Mouse (Mus musculus): ENCODE data around the gene Cldn12. TPM values are rescaled to one million over a fixed set of nuclear protein-coding genes. Genes with fewer than 3 reads are reported as not detected.

Gene Cldn12
- total RNA-seq, 2 experiments from 2014 or later, result 17.7 to 18.5 TPM

DNA sequence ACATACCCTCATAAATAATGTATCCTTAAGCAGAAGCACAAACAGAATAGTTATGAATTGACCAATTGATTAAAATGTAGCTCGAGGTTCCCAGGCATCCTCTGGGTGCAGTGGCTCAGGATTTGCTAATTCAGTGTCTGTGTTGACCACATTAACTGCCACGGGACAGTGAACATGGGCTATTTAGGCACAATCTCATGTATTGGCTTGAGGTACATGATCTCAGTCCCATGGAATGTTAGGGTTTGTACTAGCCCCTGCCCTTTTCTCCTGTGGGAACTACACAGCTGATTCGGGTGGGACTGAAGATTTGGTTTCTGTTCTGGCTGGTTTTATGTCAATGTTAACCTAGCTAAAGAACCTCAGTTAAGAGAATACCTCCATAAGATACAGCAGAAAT is 18.4 kb downstream of the Cldn12 start:
- DNase-seq, result no peak
- intact Hi-C loops (cut with DNase I), result loop anchor here (5.0 kb wide), 1 partner anchor 151 kb away; no protein-coding TSS in a partner anchor

DNA sequence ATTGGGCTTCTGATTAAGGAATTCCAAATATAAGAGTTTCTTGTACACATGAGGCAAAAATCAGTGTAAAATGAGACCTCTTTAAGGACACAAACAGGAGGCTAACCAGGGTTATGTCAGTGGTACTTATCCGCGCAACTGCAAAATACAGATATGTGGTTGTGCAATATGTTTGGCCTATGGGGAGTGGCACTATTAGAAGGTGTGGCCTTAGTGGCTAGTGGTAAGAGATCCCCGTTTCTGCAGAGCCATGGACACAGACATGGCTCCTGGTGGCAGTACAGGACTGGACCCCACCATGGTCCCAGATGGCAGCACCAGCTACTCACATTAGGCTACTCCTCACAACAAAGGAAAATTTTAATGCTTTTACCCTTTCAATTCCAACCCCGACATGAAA is 19.7 kb downstream of the Cldn12 start:
- DNase-seq, result no peak
- intact Hi-C loops (cut with DNase I), result loop anchor here (5.0 kb wide), 1 partner anchor 152 kb away; no protein-coding TSS in a partner anchor

GRCm38 (mm10) chr5:5494269-5495005 is 20.3 kb downstream of the Cldn12 start:
- peak in 1 of 2 experiments; percentile 48 for DNase-seq
- intact Hi-C loops (cut with DNase I), result loop anchor here (1.0 to 5.0 kb wide), 2 partner anchors 153 to 256 kb away; no protein-coding TSS in a partner anchor

DNA sequence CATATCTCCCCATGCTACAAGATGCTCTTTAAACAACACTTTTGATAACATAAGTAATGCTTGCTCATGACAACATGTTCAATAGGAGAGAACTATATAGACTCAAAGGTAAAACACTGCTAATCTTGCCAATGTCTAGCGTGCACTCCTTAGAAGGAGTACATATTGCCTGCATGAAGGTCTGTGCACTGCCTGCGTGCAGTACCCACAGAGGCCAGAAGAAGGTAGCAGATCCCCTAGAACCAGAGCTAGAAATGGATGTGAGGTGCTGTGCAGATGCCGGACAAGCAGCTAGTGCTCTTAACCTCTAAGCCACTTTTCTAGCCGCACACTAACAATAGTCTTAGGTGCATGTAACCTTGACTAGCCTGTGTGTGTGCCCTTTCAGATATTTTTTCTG is 22.6 kb downstream of the Cldn12 start:
- intact Hi-C loops (cut with DNase I), result no loop called here
- DNase-seq, result no peak

- no peak for DNase-seq
- intact Hi-C loops (cut with DNase I), result loop anchor here (10.0 kb wide), 1 partner anchor 221 kb away; no protein-coding TSS in a partner anchor
Measured at GRCm38 (mm10) chr5:5486071-5486470, 28.7 kb downstream of the Cldn12 start.

- no peak for DNase-seq
- intact Hi-C loops (cut with DNase I), result loop anchor here (5.0 to 10.0 kb wide), 2 partner anchors 101 to 219 kb away; no protein-coding TSS in a partner anchor
Measured at GRCm38 (mm10) chr5:5483254-5483858, 31.4 kb downstream of the Cldn12 start.

DNA sequence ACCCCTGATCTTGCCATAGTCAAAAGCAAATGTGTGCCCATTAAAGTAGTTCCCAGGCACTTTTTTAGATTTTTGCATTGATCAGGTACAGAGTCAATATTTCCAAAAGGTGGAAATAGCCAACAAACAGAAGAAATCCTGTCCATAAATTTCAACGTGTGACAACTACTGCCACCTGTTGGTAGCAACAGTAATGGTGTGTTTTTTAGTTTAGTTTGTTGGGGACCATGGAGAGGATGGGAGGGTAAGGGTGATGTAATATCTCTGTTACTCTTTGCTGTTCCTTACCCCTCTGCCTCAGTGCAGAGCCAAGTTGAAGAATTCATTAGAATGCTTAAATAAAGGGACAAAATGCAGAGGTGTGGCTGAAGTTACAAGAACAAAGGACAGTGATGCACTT is 33.1 kb downstream of the Cldn12 start:
- intact Hi-C loops (cut with DNase I), result loop anchor here (1.0 to 10.0 kb wide), 3 partner anchors 99 to 519 kb away; no protein-coding TSS in a partner anchor
- peak in 1 of 2 experiments; percentile 55 for DNase-seq

GRCm38 (mm10) chr5:5479043-5479442 is 35.7 kb downstream of the Cldn12 start, which contains the start of gene 1700015F17Rik:
1700015F17Rik (minus strand) TSS chr5:5479143.
- intact Hi-C loops (cut with DNase I), result no loop called here
- no peak for DNase-seq

GRCm38 (mm10) chr5:5476133-5476532 is 38.6 kb downstream of the Cldn12 start:
- no peak for DNase-seq
- intact Hi-C loops (cut with DNase I), result no loop called here

DNA sequence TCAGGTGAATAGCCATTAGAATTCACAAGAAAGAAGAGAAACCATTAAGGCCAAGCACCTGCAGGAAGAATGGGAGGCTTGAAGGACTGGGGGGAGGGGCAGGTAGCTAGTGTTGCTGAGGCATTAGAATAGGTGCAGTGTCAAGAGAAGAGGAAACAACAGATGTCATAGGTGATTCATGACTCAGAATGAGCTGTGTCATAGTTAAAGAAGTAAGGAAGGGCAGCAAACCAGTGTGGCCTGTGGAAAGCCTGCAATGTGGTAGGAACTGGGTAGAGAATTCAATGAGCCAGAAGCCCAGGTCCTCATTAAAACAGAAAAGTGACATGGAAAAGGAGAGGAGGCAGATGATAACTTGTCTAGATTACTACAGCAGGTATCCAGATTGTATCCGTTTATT is 49.5 kb downstream of the Cldn12 start:
- intact Hi-C loops (cut with DNase I), result no loop called here
- DNase-seq, result no peak

Other genes starting within 250 kb of the Cldn12 start
- gene Cdk14, start 94.6 kb downstream of the Cldn12 start, total RNA-seq (2021), result 10 to 100 TPM; 13.4 to 14.6 TPM
- gene 1700015F17Rik, start 35.8 kb downstream of the Cldn12 start, total RNA-seq (2021), result not detected
- 1 to 10 TPM; 8.4 to 9.5 TPM for gene Gtpbp10, start 44.6 kb upstream of the Cldn12 start, total RNA-seq (2021)
- gene Gm8773, start 58.8 kb upstream of the Cldn12 start, total RNA-seq (2021), result not detected
- 1 to 10 TPM in 1 of 2 experiments, under 1 TPM in 1; 0.80 to 1.7 TPM for gene Cfap69, start 149.3 kb upstream of the Cldn12 start, total RNA-seq (2021)
- gene Steap2, start 179.6 kb upstream of the Cldn12 start, total RNA-seq (2021), result 1 to 10 TPM; 1.0 to 1.1 TPM
- gene Steap1, start 234.4 kb upstream of the Cldn12 start, total RNA-seq (2021), result not detected

Measured in heart, postnatal 14 days (tissue).